Mouse (Mus musculus) kidney, adult 8-10 months (tissue): ENCODE measurements around the gene Tmprss11f.

Source experiments
- DNase-seq, 2 experiments: peaks; one replicate each; pipeline ENCODE4 v3.0.0; 2022

Tmprss11f gene

GRCm38 (mm10) chr5:86632324-86632723 is at the start of gene Tmprss11f:
Gene Tmprss11f (minus strand): TSS chr5:86632424.
- DNase-seq, result no peak

GRCm38 (mm10) chr5:86676262-86676661 is 44.0 kb upstream of the Tmprss11f start, which contains the start of gene Tmprss11b:
Gene Tmprss11b (minus strand): TSS chr5:86676362.
- DNase-seq, result no peak

- DNase-seq, result peak in 1 of 2 experiments; percentile 9
Measured at GRCm38 (mm10) chr5:86649185-86649584, 17.0 kb upstream of the Tmprss11f start.

- DNase-seq, result no peak
Measured at GRCm38 (mm10) chr5:86640795-86641194, 8.6 kb upstream of the Tmprss11f start.

- DNase-seq, result no peak
Measured at GRCm38 (mm10) chr5:86630700-86631099, 1.5 kb downstream of the Tmprss11f start.

- DNase-seq, result no peak
Measured at GRCm38 (mm10) chr5:86621778-86622177, 10.4 kb downstream of the Tmprss11f start.

GRCm38 (mm10) chr5:86585896-86586295 is 46.3 kb downstream of the Tmprss11f start:
- DNase-seq, result no peak

GRCm38 (mm10) chr5:86582618-86583017 is 49.6 kb downstream of the Tmprss11f start:
- no peak for DNase-seq

- no peak for DNase-seq
Measured at GRCm38 (mm10) chr5:86581998-86582397, 50.2 kb downstream of the Tmprss11f start.

- DNase-seq, result peak; percentile 35 to 49
Measured at GRCm38 (mm10) chr5:86578761-86579160, 53.5 kb downstream of the Tmprss11f start.

GRCm38 (mm10) chr5:86546693-86547092 is 85.5 kb downstream of the Tmprss11f start:
- no peak for DNase-seq

GRCm38 (mm10) chr5:86540601-86541000 is 91.6 kb downstream of the Tmprss11f start:
- no peak for DNase-seq

- DNase-seq, result no peak
Measured at GRCm38 (mm10) chr5:86528725-86529124, 103.5 kb downstream of the Tmprss11f start.

- DNase-seq, result no peak
Measured at GRCm38 (mm10) chr5:86518500-86518899, 113.7 kb downstream of the Tmprss11f start, which contains the start of gene Tmprss11g. Gene Tmprss11g (minus strand): TSS chr5:86518600.

GRCm38 (mm10) chr5:86511538-86511937 is 120.7 kb downstream of the Tmprss11f start:
- no peak for DNase-seq

GRCm38 (mm10) chr5:86493453-86493852 is 138.8 kb downstream of the Tmprss11f start:
- no peak for DNase-seq

GRCm38 (mm10) chr5:86482562-86482961 is 149.7 kb downstream of the Tmprss11f start:
- no peak for DNase-seq

- no peak for DNase-seq
Measured at GRCm38 (mm10) chr5:86482031-86482430, 150.2 kb downstream of the Tmprss11f start.

GRCm38 (mm10) chr5:86473859-86474258 is 158.4 kb downstream of the Tmprss11f start:
- no peak for DNase-seq
